Mouse (Mus musculus) kidney, embryonic 16.5 days (tissue): ENCODE data around the gene Tmem132b. TPM values are rescaled to one million over a fixed set of nuclear protein-coding genes. Genes with fewer than 3 reads are reported as not detected.

Experiments
- ATAC-seq: fragments of 200-750 bp; cut with Nextera tagmentation; 2 replicates; pipeline ENCODE4 v1.8.0; 2017; ENCODE audit warnings: moderate TSS enrichment; ENCODE audit not compliant: low FRiP score, low TSS enrichment
- H3K27ac ChIP-seq: fragments of 300-500 bp; sonication (generic); 2 replicates; pipeline ENCODE4 v1.5.1; 2014; ENCODE audit warnings: low read length
- H3K27me3 ChIP-seq: fragments of 300-500 bp; sonication (generic); 2 replicates; pipeline ENCODE4 v1.6.1; 2014; ENCODE audit warnings: low read length, control low read depth, mixed read lengths; ENCODE audit not compliant: insufficient read depth
- H3K36me3 ChIP-seq: fragments of 300-500 bp; sonication (generic); 2 replicates; pipeline ENCODE4 v1.6.1; 2014; ENCODE audit warnings: low read length, control low read depth, mixed read lengths; ENCODE audit not compliant: insufficient read depth
- H3K4me1 ChIP-seq: fragments of 300-500 bp; sonication (generic); 2 replicates; pipeline ENCODE4 v1.6.1; 2014; ENCODE audit warnings: low read length, control low read depth, mixed read lengths; ENCODE audit not compliant: insufficient read depth
- H3K4me2 ChIP-seq: fragments of 300-500 bp; sonication (generic); replicated peaks from 2 replicates; pipeline ENCODE4 v1.6.1; 2014; ENCODE audit warnings: low read depth, low read length
- H3K4me3 ChIP-seq: fragments of 300-500 bp; sonication (generic); 2 replicates; pipeline ENCODE4 v1.5.1; 2014; ENCODE audit warnings: mild to moderate bottlenecking, low read length
- H3K9ac ChIP-seq: fragments of 300-500 bp; sonication (generic); replicated peaks from 2 replicates; pipeline ENCODE4 v1.6.1; 2014; ENCODE audit warnings: low read length
- H3K9me3 ChIP-seq: fragments of 300-500 bp; sonication (generic); 2 replicates; pipeline ENCODE4 v1.6.1; 2016; ENCODE audit warnings: low read length, control low read depth
- WGBS: fragments of 180-500 bp; shearing (Covaris S2); extraction: QIAGEN DNeasy Blood & Tissue Kit; methylation state at CpG from one replicate; pipeline ENCODE4 v1.1.7; 2014; 5-methylcytosine and 5-hydroxymethylcytosine counted together
- polyA plus RNA-seq: library from polyadenylated mRNA; unstranded; fragments of >200 nt; fragmentation: Nextera tagmentation; extraction: Ambion mirVana; gene quantifications from 2 replicates; pipeline ENCODE4 v1.2.1, GENCODE M21; 2015

Tmem132b gene
- polyA plus RNA-seq, 1 experiment from 2014 or later, result 0.39 TPM

DNA sequence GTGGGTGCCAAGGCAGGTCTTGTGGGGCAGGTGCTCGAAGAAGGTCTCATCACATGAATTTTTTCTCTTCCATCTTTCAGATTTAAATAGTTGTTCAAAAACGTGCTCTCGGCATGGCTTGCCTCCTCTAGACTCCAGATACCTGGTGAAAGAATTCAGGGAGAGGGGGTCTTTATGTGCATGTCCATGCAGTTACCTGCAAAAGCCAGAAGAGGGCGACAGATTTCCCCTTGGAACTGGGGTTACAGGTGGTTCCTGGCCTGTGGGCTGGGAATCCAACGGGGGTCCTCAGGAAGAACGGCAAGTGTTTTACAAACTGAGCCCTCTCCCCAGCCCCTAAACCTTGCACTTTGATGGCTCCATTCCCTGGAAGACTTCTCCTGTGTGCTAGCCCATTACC lies 103.1 kb downstream of the Tmem132b start:
- no peaks in the 10 kb centered on the region for H3K36me3 ChIP-seq
- no peaks in the 10 kb centered on the region for H3K9me3 ChIP-seq
- WGBS, result 75% methylated on average over 6 of the region's 6 CpGs
- no peak overlapping the region for H3K9ac ChIP-seq
- H3K27me3 ChIP-seq, result no peaks in the 10 kb centered on the region
- H3K4me2 ChIP-seq, result no peak overlapping the region
- H3K27ac ChIP-seq, result no peak overlapping the region
- no peak for ATAC-seq
- no peak overlapping the region for H3K4me3 ChIP-seq
- H3K4me1 ChIP-seq, result no peaks in the 10 kb centered on the region

DNA sequence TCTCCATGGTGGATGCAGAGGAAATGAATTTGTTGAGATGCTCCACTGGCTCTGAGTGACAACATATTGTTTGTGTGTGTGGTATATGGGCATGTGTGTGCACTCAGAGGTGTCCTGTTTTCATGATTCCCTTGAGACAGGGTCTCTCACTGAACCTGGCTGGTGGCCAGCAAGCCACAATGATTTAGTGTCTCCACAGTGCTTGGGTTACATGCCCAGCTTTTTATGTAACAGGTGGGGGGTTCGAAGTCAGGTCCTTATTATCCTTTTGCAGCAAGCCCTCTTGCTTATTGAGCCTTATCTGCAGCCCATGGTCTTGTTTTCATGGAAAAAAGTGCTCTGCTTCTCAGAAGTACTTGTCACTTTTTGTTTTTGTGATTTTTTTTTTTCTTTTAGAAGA lies 109.4 kb downstream of the Tmem132b start:
- peaks cover 3% of the 10 kb centered on the region; the same call in 1 of the 2 replicates for H3K9me3 ChIP-seq
- no peaks in the 10 kb centered on the region for H3K36me3 ChIP-seq
- no peak overlapping the region for H3K27ac ChIP-seq
- no peak overlapping the region for H3K9ac ChIP-seq
- H3K4me2 ChIP-seq, result no peak overlapping the region
- H3K4me1 ChIP-seq, result no peaks in the 10 kb centered on the region
- H3K27me3 ChIP-seq, result no peaks in the 10 kb centered on the region
- WGBS, result 58% methylated on average over 1 of the region's 1 CpGs
- ATAC-seq, result no peak
- H3K4me3 ChIP-seq, result no peak overlapping the region

DNA sequence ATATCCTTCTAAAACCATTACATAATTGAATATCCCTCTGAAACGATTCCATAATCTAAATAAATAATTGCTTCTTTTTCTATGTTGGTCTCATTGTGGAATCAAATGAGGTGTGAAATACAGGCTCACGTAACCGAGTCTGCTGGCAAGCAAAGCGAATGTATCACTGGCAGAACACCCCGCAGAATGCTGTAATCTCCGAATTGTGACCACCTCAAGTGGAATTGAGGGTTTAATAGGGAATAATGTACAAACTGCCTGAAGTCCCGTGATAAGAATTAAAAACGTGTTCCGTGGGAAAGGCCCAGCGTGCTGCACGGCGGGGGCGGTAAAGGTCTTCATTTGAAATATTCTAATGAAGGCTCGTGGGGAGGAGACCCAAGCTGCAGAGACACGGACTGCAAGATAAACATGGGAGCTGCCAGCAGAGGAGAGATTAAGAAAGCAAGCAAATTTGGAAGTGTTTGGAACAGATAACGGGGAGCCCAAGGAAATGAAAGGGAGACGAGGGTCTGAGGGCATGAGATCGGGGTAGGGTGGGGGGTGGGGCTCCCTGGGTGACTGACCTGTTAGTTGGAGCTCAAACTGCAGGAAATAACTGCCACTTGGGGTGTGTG lies 110.1 kb downstream of the Tmem132b start:
- Histone ChIP-seq H3K4me3 (no peak overlapping the region), H3K4me1 (no peaks in the 10 kb centered on the region), H3K4me2 (no peak overlapping the region), H3K9me3 (peaks cover 3% of the 10 kb centered on the region; the same call in 1 of the 2 replicates), H3K27me3 (no peaks in the 10 kb centered on the region), H3K27ac (no peak overlapping the region), H3K36me3 (no peaks in the 10 kb centered on the region), H3K9ac (no peak overlapping the region)
- WGBS, result 58% methylated on average over 18 of the region's 18 CpGs
- ATAC-seq, result no peak

DNA sequence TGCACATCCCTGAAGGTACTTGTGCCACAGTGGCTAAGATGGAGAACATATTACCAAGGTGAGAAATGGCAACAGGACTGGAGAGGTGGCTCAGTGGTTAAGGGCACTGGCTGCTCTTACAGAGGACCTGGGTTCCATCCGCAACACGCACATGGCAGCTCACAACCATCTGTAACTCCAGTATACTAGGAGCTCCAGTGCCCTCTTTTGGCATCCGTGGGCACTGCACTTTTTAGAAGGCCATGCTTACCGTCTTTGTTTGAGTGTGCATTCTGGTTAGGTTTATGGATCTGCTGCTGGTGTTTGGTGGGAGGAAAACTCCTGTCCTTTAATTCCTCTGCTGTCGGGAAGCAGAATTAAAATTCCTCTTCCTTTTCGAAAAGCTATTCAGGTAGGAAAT lies 116.7 kb downstream of the Tmem132b start:
- WGBS, result 84% methylated on average over 6 of the region's 6 CpGs
- H3K36me3 ChIP-seq, result no peaks in the 10 kb centered on the region
- peaks cover 7% of the 10 kb centered on the region; the same call in 1 of the 2 replicates for H3K9me3 ChIP-seq
- no peak overlapping the region for H3K4me2 ChIP-seq
- H3K27ac ChIP-seq, result no peak overlapping the region
- no peaks in the 10 kb centered on the region for H3K27me3 ChIP-seq
- ATAC-seq, result no peak
- H3K4me3 ChIP-seq, result no peak overlapping the region
- no peak overlapping the region for H3K9ac ChIP-seq
- H3K4me1 ChIP-seq, result no peaks in the 10 kb centered on the region

DNA sequence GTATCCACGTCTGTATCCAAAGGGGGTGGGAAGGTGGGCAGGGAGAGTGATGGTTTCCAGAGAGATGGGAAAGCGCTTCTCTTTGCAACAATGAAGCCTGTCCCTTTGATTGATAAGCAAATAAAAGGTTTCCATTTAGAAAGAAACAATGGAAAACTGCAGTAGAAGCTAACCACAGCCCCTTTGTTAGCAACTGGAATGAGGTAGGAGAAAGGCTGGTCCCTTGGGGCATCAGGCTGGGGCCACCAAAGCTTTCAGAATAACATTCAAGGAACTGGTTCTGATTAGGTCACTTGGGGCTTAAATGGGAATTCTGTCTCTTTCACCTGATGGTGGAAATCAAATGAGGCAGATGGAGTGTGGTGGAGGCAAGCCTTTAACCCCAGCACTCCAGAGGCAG lies 118.4 kb downstream of the Tmem132b start:
- ATAC-seq, result no peak
- WGBS, result 62% methylated on average over 2 of the region's 2 CpGs
- H3K27me3 ChIP-seq, result no peaks in the 10 kb centered on the region
- H3K4me3 ChIP-seq, result no peak overlapping the region
- H3K9ac ChIP-seq, result no peak overlapping the region
- no peaks in the 10 kb centered on the region for H3K36me3 ChIP-seq
- peaks cover 4% of the 10 kb centered on the region; the same call in 1 of the 2 replicates for H3K9me3 ChIP-seq
- no peak overlapping the region for H3K4me2 ChIP-seq
- H3K4me1 ChIP-seq, result no peaks in the 10 kb centered on the region
- no peak overlapping the region for H3K27ac ChIP-seq

DNA sequence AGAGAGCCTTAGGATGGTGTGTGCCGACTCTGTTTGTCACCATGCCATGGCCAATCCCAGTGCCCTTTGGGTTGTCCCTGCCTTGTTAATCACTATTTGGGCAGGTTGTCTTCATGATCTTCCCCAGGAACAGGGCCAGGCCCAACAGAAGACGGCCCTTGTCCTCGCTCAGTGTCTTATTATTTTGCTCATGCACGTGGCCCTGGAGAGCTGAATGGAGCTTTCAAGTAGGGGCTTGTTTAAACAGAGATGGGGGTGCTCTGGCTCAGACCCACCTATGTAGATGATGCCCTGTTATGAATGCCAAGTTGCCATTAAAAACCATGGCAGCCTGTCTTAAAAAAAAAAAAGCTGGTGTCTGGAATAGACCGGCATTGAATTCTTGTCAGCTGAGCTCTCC lies 126.5 kb downstream of the Tmem132b start:
- Histone ChIP-seq H3K9ac (no peak overlapping the region), H3K4me3 (no peak overlapping the region), H3K27ac (no peak overlapping the region), H3K4me2 (no peak overlapping the region), H3K27me3 (no peaks in the 10 kb centered on the region), H3K36me3 (no peaks in the 10 kb centered on the region), H3K9me3 (no peaks in the 10 kb centered on the region), H3K4me1 (no peaks in the 10 kb centered on the region)
- no peak for ATAC-seq
- 83% methylated on average over 5 of the region's 5 CpGs for WGBS

DNA sequence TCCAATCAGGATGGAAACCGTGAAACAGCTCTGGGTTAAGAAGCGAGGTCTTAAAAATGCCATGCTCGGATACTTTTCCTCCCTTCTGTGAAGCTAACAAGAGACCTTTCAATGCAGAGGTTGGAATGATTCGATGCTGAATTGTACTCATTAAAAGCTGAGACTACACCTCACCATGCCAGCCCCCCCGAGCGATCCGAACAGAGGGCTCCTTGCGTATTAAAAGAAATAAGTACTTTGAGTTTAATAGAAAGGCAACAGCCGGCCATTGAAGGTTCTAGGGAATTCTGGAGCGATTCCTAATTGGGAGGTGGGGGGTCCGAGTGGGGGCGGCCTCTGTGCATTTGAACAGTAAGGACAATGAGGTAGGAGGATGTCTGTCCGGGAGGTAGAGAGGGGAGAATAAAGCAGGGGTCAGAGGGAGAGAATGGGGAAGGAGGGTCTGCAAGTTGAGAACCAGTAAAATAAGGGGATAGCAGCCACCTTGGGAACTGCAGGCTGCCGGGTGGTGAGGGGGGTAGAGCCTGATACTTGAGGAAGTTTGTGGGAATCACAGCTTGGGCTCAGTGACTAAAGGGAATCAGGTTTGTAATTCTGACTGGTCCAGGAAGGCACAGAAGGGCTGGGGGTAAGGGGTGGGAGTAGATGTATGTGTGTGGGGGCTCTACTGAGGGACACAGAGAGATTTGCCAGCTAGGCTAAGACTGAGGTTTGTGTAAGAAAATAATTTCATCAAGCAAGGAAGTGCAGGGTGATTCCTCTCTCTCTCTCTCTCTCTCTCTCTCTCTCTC lies 127.6 kb downstream of the Tmem132b start:
- Histone ChIP-seq H3K9me3 (no peaks in the 10 kb centered on the region), H3K27ac (no peak overlapping the region), H3K9ac (no peak overlapping the region), H3K4me3 (no peak overlapping the region), H3K27me3 (no peaks in the 10 kb centered on the region), H3K4me2 (no peak overlapping the region), H3K4me1 (no peaks in the 10 kb centered on the region), H3K36me3 (no peaks in the 10 kb centered on the region)
- WGBS, result 57% methylated on average over 14 of the region's 14 CpGs
- no peak for ATAC-seq

DNA sequence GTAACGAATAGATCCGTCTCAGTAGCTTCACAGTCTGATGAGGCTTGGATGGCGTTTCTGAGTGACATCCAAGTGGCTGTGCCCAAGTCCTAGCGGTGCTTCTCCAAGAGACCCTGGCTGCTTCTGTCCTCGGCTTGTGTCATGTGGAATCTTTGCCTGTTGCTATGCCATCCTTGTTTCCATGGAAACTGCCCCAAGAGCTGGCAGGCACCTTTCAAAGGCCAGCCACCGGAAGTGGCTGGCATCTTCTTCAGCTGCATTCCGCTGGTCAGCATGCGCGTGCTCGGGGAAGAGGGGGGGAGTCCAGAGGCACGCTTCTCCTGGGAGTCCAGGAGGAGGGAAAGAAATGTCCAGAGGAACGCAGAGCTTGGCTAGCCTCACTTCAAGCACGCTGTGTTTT lies 144.0 kb downstream of the Tmem132b start:
- Histone ChIP-seq H3K36me3 (no peaks in the 10 kb centered on the region), H3K27me3 (no peaks in the 10 kb centered on the region), H3K4me2 (no peak overlapping the region), H3K4me1 (no peaks in the 10 kb centered on the region), H3K4me3 (no peak overlapping the region), H3K9me3 (no peaks in the 10 kb centered on the region), H3K27ac (no peak overlapping the region), H3K9ac (no peak overlapping the region)
- no peak for ATAC-seq
- WGBS, result 48% methylated on average over 13 of the region's 13 CpGs

DNA sequence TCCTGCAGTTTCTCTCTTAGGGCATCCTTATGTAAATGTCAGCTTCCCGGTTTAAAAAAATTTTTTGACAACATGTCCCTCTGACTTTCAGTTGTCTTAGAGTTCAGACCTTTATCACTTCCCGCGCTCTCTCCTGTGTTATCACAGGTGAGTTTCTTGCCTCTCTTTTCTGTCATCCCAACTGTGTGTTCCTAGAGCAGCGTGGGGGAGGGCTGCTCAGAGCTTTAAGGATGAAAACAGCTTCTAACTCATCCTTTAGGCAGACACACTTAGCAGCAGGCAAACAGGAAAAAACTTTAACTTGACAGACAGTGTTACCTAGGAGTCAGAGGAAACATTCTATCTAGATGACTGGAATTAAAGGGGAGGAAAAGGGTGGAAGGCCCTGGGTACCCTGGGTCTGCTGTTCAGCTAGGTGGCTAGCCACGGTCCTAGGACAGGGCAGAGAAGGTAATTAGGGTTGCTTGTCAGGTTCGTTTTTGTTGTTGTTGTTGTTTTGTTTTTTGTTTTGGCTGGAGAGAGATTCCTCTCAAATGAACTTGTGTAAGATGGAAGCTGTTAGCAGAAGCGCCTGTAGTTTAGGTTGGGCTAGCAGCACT lies 144.6 kb downstream of the Tmem132b start:
- Histone ChIP-seq H3K4me1 (no peaks in the 10 kb centered on the region), H3K9ac (no peak overlapping the region), H3K4me2 (no peak overlapping the region), H3K4me3 (no peak overlapping the region), H3K36me3 (no peaks in the 10 kb centered on the region), H3K27me3 (no peaks in the 10 kb centered on the region), H3K27ac (no peak overlapping the region), H3K9me3 (no peaks in the 10 kb centered on the region)
- no peak for ATAC-seq
- WGBS, result 71% methylated on average over 7 of the region's 7 CpGs

DNA sequence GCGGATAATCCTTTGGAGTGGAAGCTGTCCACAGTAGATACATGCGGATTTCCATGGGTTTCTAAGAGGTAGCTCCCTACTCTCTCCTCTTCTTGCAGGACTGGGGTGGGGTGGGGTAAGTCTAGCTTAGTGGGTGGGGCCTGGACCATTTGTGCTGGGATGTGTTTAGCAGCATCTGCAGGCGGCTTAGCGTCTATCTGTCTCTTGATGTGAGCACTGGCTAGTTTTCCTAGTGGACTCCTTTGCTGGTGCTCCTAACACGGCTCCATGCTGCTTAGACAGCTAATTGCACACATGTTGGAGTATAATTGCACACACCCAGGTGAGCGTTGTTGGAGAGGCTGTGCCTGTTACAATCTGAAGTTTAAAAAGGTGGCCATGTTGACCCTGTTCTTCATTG lies 149.3 kb downstream of the Tmem132b start:
- WGBS, result 84% methylated on average over 6 of the region's 6 CpGs
- no peaks in the 10 kb centered on the region for H3K9me3 ChIP-seq
- H3K27ac ChIP-seq, result no peak overlapping the region
- no peak overlapping the region for H3K4me2 ChIP-seq
- ATAC-seq, result no peak
- no peaks in the 10 kb centered on the region for H3K36me3 ChIP-seq
- no peaks in the 10 kb centered on the region for H3K27me3 ChIP-seq
- H3K4me1 ChIP-seq, result no peaks in the 10 kb centered on the region
- no peak overlapping the region for H3K4me3 ChIP-seq
- no peak overlapping the region for H3K9ac ChIP-seq
